Mouse (Mus musculus) liver, adult 2 months (tissue): Measurements from ENCODE around the gene Atp6v1g3.

Experiments used
- CTCF ChIP-seq: fragments of 200-500 bp; IDR thresholded peaks from 2 replicates; pipeline ENCODE4 v1.5.1; 2011; ENCODE audit warnings: low read depth, low read length, control low read depth
- POLR2A ChIP-seq: fragments of 200-500 bp; IDR thresholded peaks from 2 replicates; pipeline ENCODE4 v1.6.1; 2011; ENCODE audit warnings: low read length, control low read depth; ENCODE audit not compliant: insufficient read depth; ENCODE audit errors: extremely low read depth

GRCm38 (mm10) chr1:138334701-138335100 lies 61.2 kb downstream of the Atp6v1g3 start:
- TF ChIP-seq CTCF (no peak), POLR2A (no peak)
